Mouse (Mus musculus) lung, embryonic 14.5 days (tissue): ENCODE measurements around the gene Lrp6. TPM values are rescaled to one million over a fixed set of nuclear protein-coding genes. Genes with fewer than 3 reads are reported as not detected.

Experiments used
- ATAC-seq: fragments of 200-750 bp; cut with Nextera tagmentation; 2 replicates; pipeline ENCODE4 v1.8.0; 2017; ENCODE audit warnings: mild to moderate bottlenecking, moderate TSS enrichment, moderate library complexity; ENCODE audit not compliant: insufficient read depth
- DNase-seq: peaks from one replicate; pipeline ENCODE4 v3.0.0-alpha.2; 2015
- H3K27ac ChIP-seq: fragments of 300-500 bp; sonication (generic); 2 replicates; pipeline ENCODE4 v1.5.1; 2014; ENCODE audit warnings: low read depth, mild to moderate bottlenecking, moderate library complexity
- H3K27me3 ChIP-seq: fragments of 300-500 bp; sonication (generic); 2 replicates; pipeline ENCODE4 v1.6.1; 2014; ENCODE audit warnings: low read length, control low read depth; ENCODE audit not compliant: insufficient read depth
- H3K36me3 ChIP-seq: fragments of 300-500 bp; sonication (generic); 2 replicates; pipeline ENCODE4 v1.6.1; 2014; ENCODE audit warnings: control low read depth; ENCODE audit not compliant: insufficient read depth
- H3K4me1 ChIP-seq: fragments of 300-500 bp; sonication (generic); 2 replicates; pipeline ENCODE4 v1.6.1; 2014; ENCODE audit warnings: antibody characterized with exemption, control low read depth; ENCODE audit not compliant: insufficient read depth
- H3K4me2 ChIP-seq: fragments of 300-500 bp; sonication (generic); 2 replicates; pipeline ENCODE4 v1.6.1; 2014; ENCODE audit warnings: mild to moderate bottlenecking
- H3K4me3 ChIP-seq: fragments of 300-500 bp; sonication (generic); 2 replicates; pipeline ENCODE4 v1.5.1; 2014; ENCODE audit warnings: low read depth, low read length
- H3K9ac ChIP-seq: fragments of 300-500 bp; sonication (generic); 2 replicates; pipeline ENCODE4 v1.6.1; 2014
- H3K9me3 ChIP-seq: fragments of 300-500 bp; sonication (generic); 2 replicates; pipeline ENCODE4 v1.6.1; 2016; ENCODE audit warnings: low read depth, low read length, control low read depth
- CTCF ChIP-seq: IDR thresholded peaks from 2 replicates; pipeline ENCODE4 v1.5.1; 2016; ENCODE audit warnings: antibody characterized with exemption, low read depth
- WGBS: fragments of 180-500 bp; shearing (Covaris S2); extraction: QIAGEN DNeasy Blood & Tissue Kit; methylation state at CpG from one replicate; pipeline ENCODE4 v1.1.7; 2014; 5-methylcytosine and 5-hydroxymethylcytosine counted together
- polyA plus RNA-seq: library from polyadenylated mRNA; unstranded; fragments of >200 nt; fragmentation: Nextera tagmentation; extraction: Ambion mirVana; gene quantifications from 2 replicates; pipeline ENCODE4 v1.2.1, GENCODE M21; 2014

The Lrp6 gene
- polyA plus RNA-seq, 1 experiment from 2014 or later: 35.8 TPM

- TF ChIP-seq CTCF: no peak
- peaks cover 17% of the 10 kb centered on the region for H3K36me3 ChIP-seq
Measured at GRCm38 (mm10) chr6:134441716-134442115, 125.0 kb downstream of the Lrp6 start.

GRCm38 (mm10) chr6:134440023-134440422 is 126.7 kb downstream of the Lrp6 start:
- 21% methylated on average over 10 of the region's 10 CpGs for WGBS
- Histone ChIP-seq H3K4me1 (no peaks in the 10 kb centered on the region; the same call in 1 of the 2 replicates), H3K4me2 (peak overlapping the region; percentile 55), H3K27ac (peak overlapping the region; percentile 73; the same call in 1 of the 2 replicates), H3K9me3 (no peaks in the 10 kb centered on the region), H3K36me3 (peaks cover 3% of the 10 kb centered on the region; the same call in 1 of the 2 replicates), H3K4me3 (0 out of 2 replicates have a peak overlapping the region, but pooled peaks have one; percentile 17), H3K9ac (peak overlapping the region; percentile 40; the same call in 1 of the 2 replicates), H3K27me3 (no peaks in the 10 kb centered on the region)
- peak; percentile 42 for DNase-seq
- peak; percentile 9; the same call in 1 of the 2 replicates for ATAC-seq
- TF ChIP-seq CTCF: no peak

More at GRCm38 (mm10) chr6:134441716-134442115, 125.0 kb downstream of the Lrp6 start:
- ATAC-seq (no peak), DNase-seq (no peak)
- Histone ChIP-seq H3K27ac (no peak overlapping the region), H3K9me3 (no peaks in the 10 kb centered on the region), H3K4me2 (no peak overlapping the region), H3K4me3 (no peak overlapping the region), H3K4me1 (no peaks in the 10 kb centered on the region; the same call in 1 of the 2 replicates), H3K27me3 (no peaks in the 10 kb centered on the region), H3K9ac (no peak overlapping the region)
- 89% methylated on average over 3 of the region's 3 CpGs for WGBS

- peak overlapping the region; percentile 40 for H3K9ac ChIP-seq
Measured at GRCm38 (mm10) chr6:134439401-134440021, 127.3 kb downstream of the Lrp6 start.

GRCm38 (mm10) chr6:134436955-134437354 is 129.8 kb downstream of the Lrp6 start:
- H3K9ac ChIP-seq: no peak overlapping the region
- no peak overlapping the region for H3K4me2 ChIP-seq
- ATAC-seq (no peak), DNase-seq (no peak)
- H3K4me3 ChIP-seq: no peak overlapping the region
- no peak for TF ChIP-seq CTCF
- H3K36me3 ChIP-seq: no peaks in the 10 kb centered on the region
- H3K9me3 ChIP-seq: no peaks in the 10 kb centered on the region
- no peak overlapping the region for H3K27ac ChIP-seq
- 57% methylated on average over 5 of the region's 5 CpGs for WGBS
- H3K4me1 ChIP-seq: no peaks in the 10 kb centered on the region
- no peaks in the 10 kb centered on the region for H3K27me3 ChIP-seq

More at GRCm38 (mm10) chr6:134439401-134440021, 127.3 kb downstream of the Lrp6 start:
- Histone ChIP-seq H3K4me3 (peak overlapping the region; percentile 17; the same call in 1 of the 2 replicates), H3K27me3 (no peaks in the 10 kb centered on the region), H3K9me3 (no peaks in the 10 kb centered on the region), H3K4me1 (no peaks in the 10 kb centered on the region; the same call in 1 of the 2 replicates), H3K36me3 (no peaks in the 10 kb centered on the region), H3K4me2 (peak overlapping the region; percentile 55), H3K27ac (peak overlapping the region; percentile 73; the same call in 1 of the 2 replicates)
- no peak for TF ChIP-seq CTCF
- ATAC-seq: peak; percentile 88
- 16% methylated on average over 23 of the region's 23 CpGs for WGBS
- peak; percentile 86 for DNase-seq

- TF ChIP-seq CTCF: no peak
- Histone ChIP-seq H3K27me3 (no peaks in the 10 kb centered on the region), H3K9me3 (no peaks in the 10 kb centered on the region), H3K4me2 (no peak overlapping the region), H3K36me3 (no peaks in the 10 kb centered on the region), H3K9ac (no peak overlapping the region), H3K27ac (no peak overlapping the region), H3K4me3 (no peak overlapping the region), H3K4me1 (no peaks in the 10 kb centered on the region)
- DNase-seq (no peak), ATAC-seq (no peak)
- 62% methylated on average over 9 of the region's 9 CpGs for WGBS
Measured at GRCm38 (mm10) chr6:134434866-134435390, 131.8 kb downstream of the Lrp6 start.

GRCm38 (mm10) chr6:134434044-134434443 is 132.7 kb downstream of the Lrp6 start:
- 81% methylated on average over 6 of the region's 6 CpGs for WGBS
- Histone ChIP-seq H3K4me3 (no peak overlapping the region), H3K36me3 (no peaks in the 10 kb centered on the region), H3K4me2 (no peak overlapping the region), H3K27ac (no peak overlapping the region), H3K27me3 (no peaks in the 10 kb centered on the region), H3K9ac (no peak overlapping the region), H3K9me3 (no peaks in the 10 kb centered on the region), H3K4me1 (no peaks in the 10 kb centered on the region)
- ATAC-seq (no peak), DNase-seq (no peak)
- TF ChIP-seq CTCF: no peak

- ATAC-seq (no peak), DNase-seq (no peak)
- Histone ChIP-seq H3K9ac (no peak overlapping the region), H3K27ac (no peak overlapping the region), H3K4me3 (no peak overlapping the region), H3K9me3 (no peaks in the 10 kb centered on the region), H3K36me3 (no peaks in the 10 kb centered on the region), H3K4me2 (no peak overlapping the region), H3K4me1 (no peaks in the 10 kb centered on the region), H3K27me3 (no peaks in the 10 kb centered on the region)
- 78% methylated on average over 3 of the region's 3 CpGs for WGBS
- TF ChIP-seq CTCF: no peak
Measured at GRCm38 (mm10) chr6:134433281-134433680, 133.5 kb downstream of the Lrp6 start.
